Mouse (Mus musculus) stomach, postnatal 0 days (tissue): Measurements from ENCODE around the gene Creb3l2.

Experiments used
- CTCF ChIP-seq: IDR thresholded peaks from 2 replicates; pipeline ENCODE4 v1.5.1; 2016; ENCODE audit warnings: antibody characterized with exemption, low read depth, mild to moderate bottlenecking, moderate library complexity
- EP300 ChIP-seq: optimal IDR thresholded peaks from 2 replicates; pipeline ENCODE3; 2016; ENCODE audit warnings: antibody characterized with exemption

DNA sequence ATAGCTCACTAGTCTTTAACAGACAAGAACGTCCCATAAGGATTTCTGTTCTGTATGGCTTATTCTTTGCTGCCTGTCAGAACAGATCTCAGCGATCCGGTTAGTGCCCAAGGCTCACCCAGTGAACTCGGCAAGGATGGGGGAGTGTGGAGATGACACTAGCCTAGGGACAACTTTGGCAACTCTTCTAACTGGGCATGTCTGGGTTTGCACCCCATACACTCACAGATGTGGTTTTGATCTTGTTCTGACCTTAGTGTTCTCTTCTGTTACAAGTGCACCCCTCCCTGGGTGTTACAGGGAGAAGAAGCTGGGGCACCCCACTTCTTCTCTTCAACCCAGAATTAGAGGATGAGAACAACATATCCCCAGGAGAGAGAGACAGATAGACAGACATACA, 143.0 kb downstream of the Creb3l2 start:
- no peak for TF ChIP-seq EP300
- TF ChIP-seq CTCF: no peak
